Mouse (Mus musculus) stomach, postnatal 0 days (tissue): Measurements from ENCODE around the gene Gemin4. TPM values are rescaled to one million over a fixed set of nuclear protein-coding genes. Genes with fewer than 3 reads are reported as not detected.

Experiments
- ATAC-seq: fragments of 200-750 bp; cut with Nextera tagmentation; 2 replicates; pipeline ENCODE4 v1.8.0; 2017; ENCODE audit not compliant: low FRiP score, low TSS enrichment
- DNase-seq: peaks from one replicate; pipeline ENCODE4 v3.0.0-alpha.2; 2016; ENCODE audit warnings: low spot score
- H3K27ac ChIP-seq: fragments of 300-500 bp; sonication (generic); replicated peaks from 2 replicates; pipeline ENCODE4 v1.5.1; 2014; ENCODE audit warnings: mild to moderate bottlenecking, control low read depth
- H3K27me3 ChIP-seq: fragments of 300-500 bp; sonication (generic); 2 replicates; pipeline ENCODE4 v1.6.1; 2014; ENCODE audit warnings: low read length; ENCODE audit not compliant: control insufficient read depth, insufficient read depth
- H3K36me3 ChIP-seq: fragments of 300-500 bp; sonication (generic); 2 replicates; pipeline ENCODE4 v1.6.1; 2014; ENCODE audit warnings: low read length, mixed read lengths; ENCODE audit not compliant: control insufficient read depth, insufficient read depth
- H3K4me1 ChIP-seq: fragments of 300-500 bp; sonication (generic); replicated peaks from 2 replicates; pipeline ENCODE4 v1.6.1; 2014; ENCODE audit warnings: antibody characterized with exemption; ENCODE audit not compliant: control insufficient read depth, insufficient read depth
- H3K4me2 ChIP-seq: fragments of 300-500 bp; sonication (generic); replicated peaks from 2 replicates; pipeline ENCODE4 v1.6.1; 2014; ENCODE audit warnings: low read depth, mild to moderate bottlenecking, control low read depth, moderate library complexity
- H3K4me3 ChIP-seq: fragments of 300-500 bp; sonication (generic); 2 replicates; pipeline ENCODE4 v1.5.1; 2014; ENCODE audit warnings: low read depth, low read length, control low read depth
- H3K9ac ChIP-seq: fragments of 300-500 bp; sonication (generic); 2 replicates; pipeline ENCODE4 v1.6.1; 2014; ENCODE audit warnings: mild to moderate bottlenecking, low read length, control low read depth, mixed read lengths
- H3K9me3 ChIP-seq: fragments of 300-500 bp; sonication (generic); 2 replicates; pipeline ENCODE4 v1.6.1; 2016; ENCODE audit warnings: low read length; ENCODE audit not compliant: control insufficient read depth
- CTCF ChIP-seq: IDR thresholded peaks from 2 replicates; pipeline ENCODE4 v1.5.1; 2016; ENCODE audit warnings: antibody characterized with exemption, low read depth, mild to moderate bottlenecking, moderate library complexity
- EP300 ChIP-seq: optimal IDR thresholded peaks from 2 replicates; pipeline ENCODE3; 2016; ENCODE audit warnings: antibody characterized with exemption
- WGBS: fragments of 180-500 bp; shearing (Covaris S2); extraction: QIAGEN DNeasy Blood & Tissue Kit; methylation state at CpG from one replicate; pipeline ENCODE4 v1.1.7; 2014; 5-methylcytosine and 5-hydroxymethylcytosine counted together
- polyA plus RNA-seq: library from polyadenylated mRNA; unstranded; fragments of >200 nt; fragmentation: Nextera tagmentation; extraction: Ambion mirVana; gene quantifications from 2 replicates; pipeline ENCODE4 v1.2.1, GENCODE M21; 2015

Gene Gemin4
- polyA plus RNA-seq, 1 experiment from 2014 or later = 18.5 TPM

DNA sequence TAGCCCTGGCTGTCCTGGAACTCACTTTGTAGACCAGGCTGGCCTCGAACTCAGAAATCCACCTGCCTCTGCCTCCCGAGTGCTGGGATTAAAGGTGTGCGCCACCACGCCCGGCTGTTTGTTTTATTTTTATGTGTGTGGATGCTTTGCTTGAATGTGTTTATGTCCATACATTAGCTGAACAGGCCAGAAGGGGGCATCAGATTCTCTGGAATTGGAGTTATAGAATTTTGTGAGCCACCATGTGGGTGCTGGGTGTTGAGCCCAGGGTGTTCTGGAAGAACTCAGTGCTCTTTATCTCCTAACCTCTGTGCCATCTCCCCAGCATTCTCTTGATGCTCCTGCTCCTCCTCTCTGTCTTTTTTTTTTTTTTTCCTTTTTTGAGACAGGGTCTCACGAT is 30.6 kb downstream of the Gemin4 start:
- Histone ChIP-seq H3K4me1 (no peaks in the 10 kb centered on the region), H3K36me3 (no peaks in the 10 kb centered on the region), H3K9ac (no peak overlapping the region), H3K27ac (no peak overlapping the region), H3K4me3 (no peak overlapping the region), H3K4me2 (no peak overlapping the region), H3K27me3 (no peaks in the 10 kb centered on the region), H3K9me3 (no peaks in the 10 kb centered on the region)
- WGBS = 82% methylated on average over 5 of the region's 6 CpGs
- DNase-seq (no peak), ATAC-seq (no peak)
- TF ChIP-seq EP300 (no peak), CTCF (peak; percentile 28)

DNA sequence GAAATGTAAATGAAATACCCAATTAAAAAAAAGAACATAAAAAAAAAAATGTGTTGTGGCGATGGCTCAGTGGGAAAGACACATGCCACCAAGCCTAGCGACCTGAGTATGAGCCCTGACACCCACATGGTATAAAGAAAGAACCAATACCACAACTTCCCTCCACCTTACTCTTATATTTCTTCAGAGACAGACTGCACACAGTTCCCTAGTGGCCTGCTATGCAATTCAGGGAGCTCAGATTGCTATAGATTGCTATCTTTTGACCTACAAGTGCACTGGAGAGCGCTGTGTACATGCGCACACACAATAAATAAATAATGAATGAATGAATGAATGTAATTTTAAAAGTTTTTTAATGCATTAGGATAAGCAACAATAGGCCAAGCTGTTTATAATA is 33.7 kb downstream of the Gemin4 start:
- 73% methylated on average over 4 of the region's 4 CpGs for WGBS

DNA sequence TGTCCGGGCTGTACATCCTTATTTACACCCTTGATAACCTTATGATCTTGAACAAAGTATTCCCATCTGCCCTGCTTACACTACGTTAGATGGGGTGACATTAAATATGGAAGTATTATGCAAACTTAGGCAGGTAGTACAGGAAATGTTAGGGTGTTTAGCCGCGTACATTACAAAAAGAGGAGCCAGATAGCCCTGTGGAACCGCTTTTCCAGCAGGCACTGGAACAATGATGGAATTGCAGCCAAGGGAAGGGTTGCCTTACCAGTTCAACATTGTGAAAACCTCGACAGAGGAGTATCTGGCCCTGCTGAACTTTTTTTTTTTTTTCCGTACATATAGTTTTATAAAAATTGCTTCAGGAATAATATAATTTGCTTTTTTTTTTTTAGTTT is 37.3 kb downstream of the Gemin4 start:
- TF ChIP-seq CTCF = no peak
- peak; percentile 82 for TF ChIP-seq EP300
- H3K9me3 ChIP-seq = no peaks in the 10 kb centered on the region
- H3K36me3 ChIP-seq = no peaks in the 10 kb centered on the region
- peak overlapping the region; percentile 77 for H3K4me3 ChIP-seq
- 14% methylated on average over 7 of the region's 7 CpGs for WGBS
- ATAC-seq = no peak
- H3K27me3 ChIP-seq = no peaks in the 10 kb centered on the region
- peak overlapping the region; percentile 98 for H3K4me2 ChIP-seq
- no peak for DNase-seq
- H3K27ac ChIP-seq = peak overlapping the region; percentile 86
- peak overlapping the region; percentile 80 for H3K9ac ChIP-seq
- 0 out of 2 replicates have a peak, but pooled peaks cover 3% of the 10 kb centered on the region for H3K4me1 ChIP-seq

More for the DNA sequence above, 33.7 kb downstream of the Gemin4 start:
- Histone ChIP-seq H3K9me3 (no peaks in the 10 kb centered on the region), H3K9ac (no peak overlapping the region), H3K4me3 (no peak overlapping the region), H3K4me1 (0 out of 2 replicates have a peak, but pooled peaks cover 1% of the 10 kb centered on the region), H3K27me3 (no peaks in the 10 kb centered on the region), H3K36me3 (no peaks in the 10 kb centered on the region), H3K27ac (no peak overlapping the region), H3K4me2 (no peak overlapping the region)
- TF ChIP-seq CTCF (no peak), EP300 (no peak)
- no peak for ATAC-seq
- no peak for DNase-seq

DNA sequence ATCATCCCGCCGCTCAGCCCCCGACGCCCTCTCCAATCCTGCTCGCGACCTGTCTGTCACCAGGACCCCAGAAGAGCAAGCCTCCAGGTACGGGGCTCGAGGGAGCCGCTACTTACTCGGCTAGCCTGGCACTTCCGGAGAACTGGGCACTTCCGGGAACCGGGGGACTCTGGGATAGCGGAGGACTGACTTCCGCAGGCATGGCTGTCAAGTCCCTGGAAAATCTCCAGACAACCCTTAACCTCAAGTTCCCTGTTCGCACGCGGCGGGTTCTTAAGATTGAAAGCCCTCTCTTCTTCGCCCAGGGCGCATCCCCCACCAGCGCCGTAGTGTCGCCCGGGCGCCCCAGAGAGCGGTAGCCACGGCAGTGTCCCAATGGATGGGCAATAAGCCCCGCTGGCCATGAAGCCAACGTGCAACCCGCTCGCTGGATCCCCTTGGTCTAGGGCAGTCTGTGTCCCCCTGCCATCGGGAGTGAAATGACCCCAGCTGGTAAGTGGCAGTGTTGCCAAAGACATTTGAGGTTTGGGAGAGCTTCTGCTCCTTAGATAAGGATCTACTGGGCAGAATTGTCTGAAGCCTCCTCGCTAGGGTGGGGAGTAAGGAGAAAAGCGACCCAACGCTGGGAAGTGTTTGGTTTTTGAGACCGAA is 37.8 kb downstream of the Gemin4 start, which contains the start of the genes Vps53 and Fam57a:
Gene Vps53 (minus strand): TSS at position 153 of the 651 bp plus-strand sequence.
Gene Fam57a (plus strand): TSS at position 177 of the 651 bp plus-strand sequence.
- WGBS = under 1% methylated on average over 37 of the region's 37 CpGs
- H3K27me3 ChIP-seq = no peaks in the 10 kb centered on the region
- peak within 1 kb of the TSS; percentile 98 for H3K4me2 ChIP-seq
- ATAC-seq (peak; percentile 89), DNase-seq (peak; percentile 89)
- H3K4me1 ChIP-seq = 0 out of 2 replicates have a peak, but pooled peaks cover 3% of the 10 kb centered on the region
- peak within 1 kb of the TSS; percentile 80 for H3K9ac ChIP-seq
- TF ChIP-seq EP300 (peak; percentile 6), CTCF (no peak)
- peak within 1 kb of the TSS; percentile 77 for H3K4me3 ChIP-seq
- H3K9me3 ChIP-seq = no peaks in the 10 kb centered on the region
- peak within 1 kb of the TSS; percentile 86 for H3K27ac ChIP-seq
- H3K36me3 ChIP-seq = no peaks in the 10 kb centered on the region

DNA sequence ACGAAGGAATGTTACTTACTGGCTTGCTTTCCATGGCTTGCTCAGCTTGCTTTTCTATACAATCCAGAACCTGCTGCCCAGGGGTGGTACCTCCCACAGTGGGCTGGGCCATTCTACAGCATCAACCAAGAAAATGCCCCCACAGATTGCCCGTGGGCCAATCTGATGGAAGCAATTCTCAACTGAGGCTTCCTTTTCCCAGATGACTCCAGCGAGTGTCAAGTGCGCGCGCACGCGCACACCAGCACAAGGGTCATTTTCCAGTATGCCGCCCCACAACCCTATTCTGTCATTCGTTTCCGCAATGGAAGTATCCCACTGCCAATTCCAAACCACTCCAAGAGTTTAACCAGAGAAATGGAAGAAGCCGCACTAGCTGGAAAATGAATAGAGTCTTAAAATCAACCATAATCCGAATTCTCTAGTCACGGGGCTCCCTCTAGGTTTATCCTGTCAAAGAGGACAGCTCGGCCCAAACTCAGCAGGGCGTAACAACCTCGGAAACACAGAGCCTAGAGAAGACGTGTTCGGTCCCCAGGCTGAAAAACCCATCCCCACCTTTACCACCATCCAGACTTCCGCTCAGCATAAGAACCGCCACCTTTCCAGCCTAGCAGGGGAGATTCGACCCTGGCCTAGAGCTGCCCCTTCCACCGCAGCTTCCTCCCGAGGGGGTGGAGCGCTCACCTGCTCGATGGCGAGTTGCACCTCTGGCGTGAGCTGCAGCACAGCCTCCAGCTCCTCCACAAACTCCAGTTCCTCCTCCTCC is 38.6 kb downstream of the Gemin4 start:
- 1% methylated on average over 28 of the region's 28 CpGs for WGBS
- DNase-seq = peak; percentile 66
- H3K27ac ChIP-seq = peak overlapping the region; percentile 86
- no peaks in the 10 kb centered on the region for H3K9me3 ChIP-seq
- H3K36me3 ChIP-seq = no peaks in the 10 kb centered on the region
- ATAC-seq = peak; percentile 83
- 0 out of 2 replicates have a peak, but pooled peaks cover 3% of the 10 kb centered on the region for H3K4me1 ChIP-seq
- no peaks in the 10 kb centered on the region for H3K27me3 ChIP-seq
- TF ChIP-seq CTCF = no peak
- TF ChIP-seq EP300 = peak; percentile 14
- peak overlapping the region; percentile 98 for H3K4me2 ChIP-seq
- peak overlapping the region; percentile 80 for H3K9ac ChIP-seq
- peak overlapping the region; percentile 77 for H3K4me3 ChIP-seq
